Mouse (Mus musculus): ENCODE results near the gene Dlx1. TPM values are rescaled to one million over a fixed set of nuclear protein-coding genes. Genes with fewer than 3 reads are reported as not detected.

Gene Dlx1
- polyA plus RNA-seq, 1 experiment = not detected

- Histone ChIP-seq H3K4me1 (ENCODE audit: control insufficient read depth, insufficient read depth, low read length) (peaks cover 20% of the 10 kb centered on the region), H3K27ac (ENCODE audit: insufficient read depth, low read depth, low read length) (no peak overlapping the region), H3K4me3 (ENCODE audit: insufficient read depth, low read length) (no peak overlapping the region)
- TF ChIP-seq POLR2A (IDR thresholded peaks at IDR 0.05; ENCODE audit: borderline replicate concordance, low read depth, low read length) (no peak), CTCF (IDR thresholded peaks at IDR 0.05; ENCODE audit: low read depth, low read length) (no peak)
These were observed 45.8 kb downstream of the Dlx1 start for GRCm38 (mm10) chr2:71573736-71574135.

DNA sequence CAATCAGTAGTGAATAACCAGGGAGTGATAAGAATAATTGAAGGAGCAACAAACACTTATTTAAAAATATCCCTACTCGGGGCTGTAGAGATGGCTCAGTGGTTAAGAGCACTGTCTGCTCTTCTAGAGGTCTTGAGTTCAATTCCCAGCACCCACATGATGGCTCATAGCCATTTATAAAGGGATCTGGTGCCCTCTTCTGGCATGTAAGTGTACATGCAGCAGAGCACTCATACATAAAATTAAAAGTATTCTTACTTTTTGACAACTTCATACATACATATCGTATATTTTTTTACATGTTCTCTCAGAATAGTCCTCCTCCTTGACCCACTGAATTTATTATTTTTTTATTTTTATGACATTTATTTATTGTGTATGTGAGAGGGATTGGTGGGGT, 49.1 kb downstream of the Dlx1 start:
- Histone ChIP-seq H3K4me1 (ENCODE audit: control insufficient read depth, insufficient read depth, low read length) (peaks cover 21% of the 10 kb centered on the region), H3K27ac (ENCODE audit: insufficient read depth, low read depth, low read length) (no peak overlapping the region), H3K4me3 (ENCODE audit: insufficient read depth, low read length) (no peak overlapping the region)
- TF ChIP-seq CTCF (IDR thresholded peaks at IDR 0.05; ENCODE audit: low read depth, low read length) (no peak), POLR2A (IDR thresholded peaks at IDR 0.05; ENCODE audit: borderline replicate concordance, low read depth, low read length) (no peak)

GRCm38 (mm10) chr2:71580632-71581466, 52.9 kb downstream of the Dlx1 start:
- H3K27ac ChIP-seq (ENCODE audit: insufficient read depth, low read depth, low read length) = peak overlapping the region; percentile 98

DNA sequence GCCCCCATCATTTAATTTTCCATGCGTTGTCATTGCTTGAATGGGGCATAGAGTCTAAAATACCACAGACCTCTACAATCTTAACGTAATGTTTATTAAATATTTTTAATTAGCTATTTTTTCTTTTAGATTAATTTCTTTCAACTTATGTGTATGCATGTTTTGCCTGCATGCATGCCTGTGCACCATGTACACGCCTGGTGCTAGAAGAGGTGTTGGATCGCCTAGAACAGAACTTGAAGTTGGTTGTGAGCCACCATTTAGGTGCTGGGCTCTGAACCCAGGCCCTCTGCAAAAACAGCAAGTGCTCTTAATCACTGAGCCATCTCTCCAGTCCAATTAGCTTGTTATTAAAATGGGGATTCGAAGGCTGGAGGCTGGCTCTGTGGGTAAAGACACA, 53.6 kb downstream of the Dlx1 start:
- H3K4me3 ChIP-seq (ENCODE audit: insufficient read depth, low read length) = peak overlapping the region; percentile 79
- no peak for TF ChIP-seq CTCF (IDR thresholded peaks at IDR 0.05; ENCODE audit: low read depth, low read length)
- TF ChIP-seq POLR2A (IDR thresholded peaks at IDR 0.05; ENCODE audit: borderline replicate concordance, low read depth, low read length) = no peak
- peaks cover 29% of the 10 kb centered on the region for H3K4me1 ChIP-seq (ENCODE audit: control insufficient read depth, insufficient read depth, low read length)
- peak overlapping the region; percentile 98 for H3K27ac ChIP-seq (ENCODE audit: insufficient read depth, low read depth, low read length)

More at GRCm38 (mm10) chr2:71580632-71581466, 52.9 kb downstream of the Dlx1 start:
- H3K4me1 ChIP-seq (ENCODE audit: control insufficient read depth, insufficient read depth, low read length) = peaks cover 29% of the 10 kb centered on the region
- TF ChIP-seq POLR2A (IDR thresholded peaks at IDR 0.05; ENCODE audit: borderline replicate concordance, low read depth, low read length) (no peak), CTCF (IDR thresholded peaks at IDR 0.05; ENCODE audit: low read depth, low read length) (peak; percentile 66)
- peak overlapping the region; percentile 79 for H3K4me3 ChIP-seq (ENCODE audit: insufficient read depth, low read length)

Other genes with a start within 250 kb of the Dlx1 start
- 35.8 and 39.1 TPM in 2 replicates for gene Slc25a12, start 160.4 kb upstream of the Dlx1 start, polyA plus RNA-seq (2012; ENCODE audit: insufficient read depth, insufficient read length, missing spikeins)
- gene Hat1, start 139.2 kb upstream of the Dlx1 start, polyA plus RNA-seq (2012; ENCODE audit: insufficient read depth, insufficient read length, missing spikeins) = 44.3 and 47.5 TPM in 2 replicates
- gene Metap1d, start 74.8 kb upstream of the Dlx1 start, polyA plus RNA-seq (2012; ENCODE audit: insufficient read depth, insufficient read length, missing spikeins) = 32.5 and 36.9 TPM in 2 replicates
- not detected in 2 replicates for gene Dlx2, start 18.6 kb downstream of the Dlx1 start, polyA plus RNA-seq (2012; ENCODE audit: insufficient read depth, insufficient read length, missing spikeins)
- 144 and 160 TPM in 2 replicates for gene Itga6, start 217.5 kb downstream of the Dlx1 start, polyA plus RNA-seq (2012; ENCODE audit: insufficient read depth, insufficient read length, missing spikeins)

Measured in bone marrow macrophage, adult 2 months (primary cell).